ENCODE assay signal across 21 mouse cellular contexts in the genomic region with DNA sequence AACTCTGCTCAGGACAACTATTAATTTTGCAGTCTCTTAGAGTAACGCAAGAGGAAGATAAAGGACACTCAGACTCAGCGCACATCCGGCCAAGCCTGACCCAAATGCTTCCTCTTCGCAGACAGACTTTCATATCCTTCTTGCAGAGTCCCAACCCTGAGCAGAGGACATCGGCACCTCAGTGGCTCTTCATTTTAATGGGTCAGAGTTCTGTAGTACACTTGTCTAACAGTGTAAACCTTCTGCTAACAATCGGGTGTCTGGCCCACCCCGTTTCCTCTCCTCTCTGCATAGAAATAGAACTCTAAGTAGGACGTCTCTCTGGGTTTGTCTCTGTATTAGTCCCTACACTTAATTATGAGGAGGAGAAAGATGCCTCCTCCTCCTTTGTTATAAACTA. TPM values are rescaled to one million over a fixed set of nuclear protein-coding genes. Genes with fewer than 3 reads are reported as not detected.
DNase-seq lines count a peak whose midpoint lies in the region; ATAC-seq and TF ChIP-seq lines count a peak whose summit lies in the region.
"Had no signal": no experiment of that assay in that cellular context is flagged by ENCODE, and none has a peak within 500 bp of the region (broad histone marks: within the 10 kb centered on the region; RNA-seq: fewer than 3 reads in every experiment).

No protein-coding gene starts in this region.

- no peak for TF ChIP-seq CTCF in midbrain, postnatal 0 days (IDR thresholded peaks at IDR 0.05)

- peaks cover 12% of the 10 kb centered on the region for H3K27me3 ChIP-seq in forebrain, embryonic 10.5 days (ENCODE audit: poor library complexity, severe bottlenecking)
- H3K27me3 ChIP-seq in forebrain, embryonic 14.5 days (replicated peaks; ENCODE audit: control insufficient read depth, insufficient read depth, low read length) = no peaks in the 10 kb centered on the region
- H3K27me3 ChIP-seq in hindbrain, embryonic 10.5 days (ENCODE audit: insufficient read depth, poor library complexity, severe bottlenecking) = 0 out of 2 replicates have a peak, but pooled peaks cover 4% of the 10 kb centered on the region
- peaks cover 10% of the 10 kb centered on the region; the same call in 1 of the 2 replicates for H3K27me3 ChIP-seq in hindbrain, embryonic 12.5 days
- peaks cover 21% of the 10 kb centered on the region for H3K27me3 ChIP-seq in midbrain, embryonic 13.5 days
- H3K27me3 ChIP-seq in midbrain, postnatal 0 days (ENCODE audit: insufficient read depth, low read length) = no peaks in the 10 kb centered on the region
- H3K27me3 ChIP-seq: heart, embryonic 15.5 days; hindbrain, embryonic 15.5 days had no signal

- DNase-seq in forebrain, embryonic 10.5 days (ENCODE audit: extremely low spot score, low spot score) = no peak
- no peak for DNase-seq in forebrain, embryonic 14.5 days (ENCODE audit: low spot score)
- no peak for DNase-seq in hindbrain, embryonic 10.5 days (ENCODE audit: low spot score)
- DNase-seq in midbrain, postnatal 0 days (ENCODE audit: low spot score) = no peak
- no peak for DNase-seq in lung, postnatal 4 days
- DNase-seq: adrenal gland, postnatal 14 days; cerebellum, adult 18-20 months; cerebellum, adult 9-11 months; gastrocnemius, postnatal 36 days; heart, adult 2 months; heart, postnatal 14 days had no signal

- no peak overlapping the region for H3K4me3 ChIP-seq in forebrain, embryonic 10.5 days
- H3K4me3 ChIP-seq in forebrain, embryonic 14.5 days (ENCODE audit: low read depth, low read length) = no peak overlapping the region
- H3K4me3 ChIP-seq in hindbrain, embryonic 10.5 days = no peak overlapping the region
- H3K4me3 ChIP-seq in hindbrain, embryonic 12.5 days = no peak overlapping the region
- no peak overlapping the region for H3K4me3 ChIP-seq in midbrain, embryonic 13.5 days (replicated peaks)
- no peak overlapping the region for H3K4me3 ChIP-seq in midbrain, postnatal 0 days (ENCODE audit: low read depth, low read length)
- H3K4me3 ChIP-seq: embryonic facial prominence, embryonic 10.5 days; heart, adult 2 months; heart, embryonic 15.5 days; hindbrain, embryonic 15.5 days had no signal

- peaks cover 15% of the 10 kb centered on the region for H3K4me1 ChIP-seq in forebrain, embryonic 10.5 days
- H3K4me1 ChIP-seq in forebrain, embryonic 14.5 days (ENCODE audit: control insufficient read depth, insufficient read depth, low read length) = peaks cover 2% of the 10 kb centered on the region; the same call in 1 of the 2 replicates
- peaks cover 4% of the 10 kb centered on the region for H3K4me1 ChIP-seq in hindbrain, embryonic 10.5 days (replicated peaks)
- H3K4me1 ChIP-seq in hindbrain, embryonic 12.5 days = no peaks in the 10 kb centered on the region
- peaks cover 12% of the 10 kb centered on the region for H3K4me1 ChIP-seq in midbrain, embryonic 13.5 days (replicated peaks)
- no peaks in the 10 kb centered on the region for H3K4me1 ChIP-seq in midbrain, postnatal 0 days (ENCODE audit: insufficient read depth, low read length)
- H3K4me1 ChIP-seq: heart, embryonic 15.5 days; hindbrain, embryonic 15.5 days had no signal

- no peak for ATAC-seq in forebrain, embryonic 14.5 days
- ATAC-seq in hindbrain, embryonic 12.5 days (ENCODE audit: low FRiP score) = no peak
- ATAC-seq in midbrain, embryonic 13.5 days = 0 out of 2 replicates have a peak, but pooled peaks have one; percentile 8
- no peak for ATAC-seq in midbrain, postnatal 0 days (ENCODE audit: low FRiP score)
- ATAC-seq: activated CD4-positive, CD25-positive, alpha-beta regulatory T cell, adult 4 months; Patski had no signal

- peak overlapping the region; percentile 44; the same call in 1 of the 2 replicates for H3K27ac ChIP-seq in forebrain, embryonic 10.5 days
- no peak overlapping the region for H3K27ac ChIP-seq in forebrain, embryonic 14.5 days (ENCODE audit: low read depth, low read length)
- H3K27ac ChIP-seq in hindbrain, embryonic 10.5 days = peak overlapping the region; percentile 29; the same call in 1 of the 2 replicates
- H3K27ac ChIP-seq in hindbrain, embryonic 12.5 days = no peak overlapping the region
- H3K27ac ChIP-seq in midbrain, embryonic 13.5 days = no peak overlapping the region
- no peak overlapping the region for H3K27ac ChIP-seq in midbrain, postnatal 0 days (ENCODE audit: low read depth, low read length)
- H3K27ac ChIP-seq: embryonic facial prominence, embryonic 10.5 days; heart, adult 2 months; heart, embryonic 15.5 days; hindbrain, embryonic 15.5 days had no signal

- peaks cover 6% of the 10 kb centered on the region for H3K9me3 ChIP-seq in forebrain, embryonic 10.5 days
- H3K9me3 ChIP-seq in forebrain, embryonic 14.5 days (replicated peaks; ENCODE audit: control insufficient read depth, low read length) = 0 out of 2 replicates have a peak, but pooled peaks cover 3% of the 10 kb centered on the region
- peaks cover 5% of the 10 kb centered on the region; the same call in 1 of the 2 replicates for H3K9me3 ChIP-seq in hindbrain, embryonic 10.5 days
- no peaks in the 10 kb centered on the region for H3K9me3 ChIP-seq in hindbrain, embryonic 12.5 days (replicated peaks)
- 0 out of 2 replicates have a peak, but pooled peaks cover 5% of the 10 kb centered on the region for H3K9me3 ChIP-seq in midbrain, embryonic 13.5 days
- no peaks in the 10 kb centered on the region for H3K9me3 ChIP-seq in midbrain, postnatal 0 days (ENCODE audit: low read length)
- H3K9me3 ChIP-seq: embryonic facial prominence, embryonic 10.5 days; heart, embryonic 15.5 days; hindbrain, embryonic 15.5 days had no signal

- H3K9ac ChIP-seq in forebrain, embryonic 14.5 days (ENCODE audit: low read length) = no peak overlapping the region
- no peak overlapping the region for H3K9ac ChIP-seq in hindbrain, embryonic 12.5 days
- no peak overlapping the region for H3K9ac ChIP-seq in midbrain, embryonic 13.5 days (replicated peaks)
- no peak overlapping the region for H3K9ac ChIP-seq in midbrain, postnatal 0 days (replicated peaks; ENCODE audit: low read length, poor library complexity, severe bottlenecking)
- H3K9ac ChIP-seq: heart, embryonic 15.5 days; hindbrain, embryonic 15.5 days had no signal

- no peak overlapping the region for H3K4me2 ChIP-seq in forebrain, embryonic 14.5 days (ENCODE audit: low read length)
- no peak overlapping the region for H3K4me2 ChIP-seq in hindbrain, embryonic 12.5 days (replicated peaks)
- H3K4me2 ChIP-seq in midbrain, embryonic 13.5 days (replicated peaks) = no peak overlapping the region
- H3K4me2 ChIP-seq in midbrain, postnatal 0 days (ENCODE audit: low read depth, low read length, poor library complexity, severe bottlenecking) = no peak overlapping the region
- H3K4me2 ChIP-seq: heart, embryonic 11.5 days; heart, embryonic 15.5 days; hindbrain, embryonic 15.5 days had no signal

- 52% methylated on average over 8 of the region's 8 CpGs for WGBS in forebrain, embryonic 10.5 days
- 42% methylated on average over 8 of the region's 8 CpGs for WGBS in forebrain, embryonic 14.5 days
- 75% methylated on average over 8 of the region's 8 CpGs for WGBS in hindbrain, embryonic 10.5 days
- WGBS in hindbrain, embryonic 12.5 days = 68% methylated on average over 8 of the region's 8 CpGs
- 29% methylated on average over 8 of the region's 8 CpGs for WGBS in midbrain, embryonic 13.5 days
- WGBS in midbrain, postnatal 0 days = 34% methylated on average over 8 of the region's 8 CpGs

- peaks cover 28% of the 10 kb centered on the region for H3K36me3 ChIP-seq in forebrain, embryonic 10.5 days (replicated peaks)
- no peaks in the 10 kb centered on the region for H3K36me3 ChIP-seq in forebrain, embryonic 14.5 days (ENCODE audit: control insufficient read depth, insufficient read depth, low read length)
- H3K36me3 ChIP-seq in hindbrain, embryonic 10.5 days = peaks cover 24% of the 10 kb centered on the region
- no peaks in the 10 kb centered on the region for H3K36me3 ChIP-seq in hindbrain, embryonic 12.5 days
- H3K36me3 ChIP-seq in midbrain, embryonic 13.5 days = no peaks in the 10 kb centered on the region
- no peaks in the 10 kb centered on the region for H3K36me3 ChIP-seq in midbrain, postnatal 0 days (ENCODE audit: insufficient read depth, low read length)
- H3K36me3 ChIP-seq: embryonic facial prominence, embryonic 10.5 days; heart, embryonic 15.5 days; hindbrain, embryonic 15.5 days had no signal

RNA-seq across cellular contexts. Expression of gene Sox2, which starts 20.2 kb away (rescaled TPM):
- polyA plus RNA-seq in forebrain, embryonic 10.5 days (2016; fragmentation: Nextera tagmentation; extraction: Ambion mirVana) = 29.2 and 29.3 TPM in 2 replicates
- 26.6 and 32.0 TPM in 2 replicates for polyA plus RNA-seq in forebrain, embryonic 14.5 days (2014; fragmentation: Nextera tagmentation; extraction: Ambion mirVana)
- polyA plus RNA-seq in hindbrain, embryonic 10.5 days (2016; fragmentation: Nextera tagmentation; extraction: Ambion mirVana) = 23.4 and 24.2 TPM in 2 replicates
- 37.3 and 39.5 TPM in 2 replicates for polyA plus RNA-seq in hindbrain, embryonic 12.5 days (2016; fragmentation: Nextera tagmentation; extraction: Ambion mirVana)
- polyA plus RNA-seq in midbrain, embryonic 13.5 days (2015; fragmentation: Nextera tagmentation; extraction: Ambion mirVana) = 27.8 and 28.2 TPM in 2 replicates
- total RNA-seq in midbrain, postnatal 0 days (2014; rRNA removed) = 77.8 and 79.1 TPM in 2 replicates
- 21.6 and 29.7 TPM in 2 replicates for polyA plus RNA-seq in midbrain, postnatal 0 days (2015; fragmentation: Nextera tagmentation; extraction: Ambion mirVana)
- total RNA-seq: gastrocnemius, postnatal 36 days; heart, adult 2 months; hematopoietic stem cell, adult 5-6 weeks; MEL had no signal
- polyA plus RNA-seq: activated CD4-positive, CD25-positive, alpha-beta regulatory T cell, adult 4 months had no signal

Comparison
In these comparisons a context has a peak if more than half of its experiments do, and no peak if none do; other contexts are left out.
1. H3K27ac ChIP-seq: peak in forebrain, embryonic 10.5 days (single experiment) and hindbrain, embryonic 10.5 days (single experiment); none in forebrain, embryonic 14.5 days (single experiment), hindbrain, embryonic 12.5 days (single experiment), midbrain, embryonic 13.5 days (single experiment) and midbrain, postnatal 0 days (single experiment).